Mouse (Mus musculus) left cerebral cortex, postnatal 4 days (tissue): ENCODE results near the gene Lima1. TPM values are rescaled to one million over a fixed set of nuclear protein-coding genes. Genes with fewer than 3 reads are reported as not detected.
A peak's percentile ranks its signal among the peaks of the same experiment; 100 is the strongest.
"Not testable (repeated sequence)": the region's sequence is repeated elsewhere in the genome, so short reads cannot be mapped to it uniquely, and the experiment has no call there.

Experiments used
- DNase-seq: peaks from one replicate; pipeline ENCODE4 v3.0.0-alpha.2; 2022
- intact Hi-C: fragments of 180-260 bp; cut with DNase I; formaldehyde crosslinking; loops from one replicate; pipeline ENCODE4 v1.15.1; 2025
- total RNA-seq, 2 experiments: library from RNA; stranded (reverse); gene quantifications; 2 replicates each; pipeline ENCODE4 v1.2.3; 2021

Gene Lima1
- 10 to 100 TPM; 13.6 to 15.6 TPM for total RNA-seq

DNA sequence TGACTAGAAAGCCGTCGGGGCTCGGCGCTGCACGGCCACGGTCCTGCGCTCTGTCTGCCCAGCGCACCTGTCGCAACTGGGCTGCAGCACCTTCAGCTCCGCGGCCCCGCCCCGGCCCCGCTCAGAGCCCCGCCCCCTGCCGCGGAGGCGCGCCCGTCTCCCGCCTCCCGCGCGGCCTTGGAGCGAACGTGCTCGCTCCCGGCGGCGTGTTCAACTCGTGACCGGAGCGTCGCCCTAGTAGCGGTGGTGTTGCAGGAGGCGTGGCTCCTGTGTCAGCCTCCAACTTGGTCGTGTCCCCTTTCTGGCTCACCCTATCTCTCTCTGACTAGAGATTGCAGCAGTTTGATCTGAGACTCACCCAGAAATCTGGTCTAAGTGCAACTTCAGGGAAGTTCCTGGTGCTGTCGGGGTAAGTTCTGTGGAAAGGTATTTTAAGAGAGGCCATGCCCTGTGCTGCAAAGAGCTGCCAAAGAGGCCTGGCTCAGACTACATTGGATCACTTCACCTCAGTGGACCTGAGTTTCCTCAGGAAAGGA lies at the start of gene Lima1:
Lima1 (minus strand) TSS at position 123 of the 536 bp plus-strand sequence.
- intact Hi-C loops, result no loop called here
- DNase-seq, result peak; percentile 89

DNA sequence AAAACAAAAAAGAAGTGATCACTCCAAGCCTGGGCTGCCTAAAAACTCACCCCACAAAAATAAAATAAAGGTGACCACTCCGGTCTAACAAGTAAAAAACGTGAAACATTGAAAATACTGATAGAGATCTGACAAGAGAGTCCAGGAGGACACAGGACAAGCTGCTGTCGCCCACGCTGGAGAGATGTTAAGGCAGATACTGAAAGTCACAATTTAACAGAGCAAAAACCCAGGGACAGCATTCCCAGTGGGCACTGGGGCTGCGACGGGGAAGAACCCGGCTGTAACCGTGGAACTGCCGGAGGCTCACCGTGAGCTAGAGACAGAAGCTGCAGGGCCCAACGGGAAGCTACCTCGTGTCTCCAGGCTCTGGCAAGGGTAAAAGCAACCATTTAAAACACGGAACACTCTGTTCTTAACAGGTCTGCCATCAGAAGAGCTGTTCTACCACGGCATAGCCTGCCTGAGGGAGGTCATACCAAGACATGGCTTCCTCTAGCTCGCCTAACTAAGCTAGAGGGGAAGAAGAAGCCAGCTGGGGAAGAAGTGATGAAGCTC lies 44.4 kb upstream of the Lima1 start:
- intact Hi-C loops, result no loop called here
- no peak for DNase-seq

DNA sequence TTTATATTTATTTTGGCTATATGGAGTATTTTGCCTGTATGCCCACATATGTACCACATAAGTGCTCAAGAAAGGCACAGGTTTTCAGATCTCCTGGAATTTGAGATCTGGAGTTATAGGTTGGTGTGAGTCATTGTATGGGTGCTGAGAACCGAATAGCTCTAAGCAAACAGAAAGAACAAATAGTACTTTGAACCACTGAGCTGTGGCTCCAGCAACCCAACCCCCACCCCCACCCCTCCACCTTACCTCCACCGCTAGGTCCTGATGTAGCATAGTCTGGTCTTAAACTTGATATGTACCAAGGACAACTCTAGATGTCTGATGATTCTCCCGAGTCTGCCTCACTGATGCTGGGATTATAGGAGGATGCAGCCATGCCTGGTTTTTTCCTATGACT lies 42.0 kb upstream of the Lima1 start:
- no peak for DNase-seq
- intact Hi-C loops, result no loop called here

DNA sequence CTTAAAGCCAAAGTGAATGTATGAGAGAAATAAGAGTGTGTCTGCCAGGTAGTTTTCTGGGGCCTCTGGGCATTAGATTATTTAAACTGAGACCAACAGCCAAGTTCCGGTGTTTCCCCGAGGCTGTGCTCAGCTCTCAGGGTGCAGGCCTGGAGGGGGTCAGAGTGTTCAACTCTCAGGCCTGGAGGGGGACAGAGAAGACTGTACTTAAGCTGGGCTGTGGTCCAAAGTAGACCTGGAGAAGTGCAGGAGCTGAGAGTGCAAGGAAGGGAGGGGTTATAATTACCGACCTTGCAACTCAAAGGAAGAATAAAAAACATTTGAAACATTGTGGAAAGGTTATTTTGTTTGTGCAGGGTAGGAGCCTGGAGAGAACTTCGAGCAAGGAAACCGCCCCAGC lies 39.4 kb upstream of the Lima1 start:
- no peak for DNase-seq
- intact Hi-C loops, result no loop called here

DNA sequence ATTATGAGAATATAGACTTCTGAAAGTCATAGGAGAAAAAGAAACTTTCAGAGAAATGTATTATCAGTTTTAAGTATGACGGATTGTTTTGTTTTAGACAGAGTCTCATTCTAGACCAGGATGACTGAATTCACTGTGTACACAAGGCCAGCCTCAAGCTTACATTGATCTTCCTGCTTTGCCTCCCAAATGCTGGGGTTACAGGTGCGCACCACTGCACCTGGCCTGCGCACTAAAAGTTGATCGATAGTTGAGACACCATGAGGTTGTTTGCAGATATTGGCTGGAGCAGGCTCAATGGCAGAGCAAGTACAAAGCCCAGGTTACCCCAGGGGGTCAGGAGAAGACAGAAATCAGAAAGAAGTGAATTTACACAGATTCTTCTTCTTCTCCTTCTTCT lies 36.5 kb upstream of the Lima1 start:
- DNase-seq, result no peak
- intact Hi-C loops, result no loop called here

DNA sequence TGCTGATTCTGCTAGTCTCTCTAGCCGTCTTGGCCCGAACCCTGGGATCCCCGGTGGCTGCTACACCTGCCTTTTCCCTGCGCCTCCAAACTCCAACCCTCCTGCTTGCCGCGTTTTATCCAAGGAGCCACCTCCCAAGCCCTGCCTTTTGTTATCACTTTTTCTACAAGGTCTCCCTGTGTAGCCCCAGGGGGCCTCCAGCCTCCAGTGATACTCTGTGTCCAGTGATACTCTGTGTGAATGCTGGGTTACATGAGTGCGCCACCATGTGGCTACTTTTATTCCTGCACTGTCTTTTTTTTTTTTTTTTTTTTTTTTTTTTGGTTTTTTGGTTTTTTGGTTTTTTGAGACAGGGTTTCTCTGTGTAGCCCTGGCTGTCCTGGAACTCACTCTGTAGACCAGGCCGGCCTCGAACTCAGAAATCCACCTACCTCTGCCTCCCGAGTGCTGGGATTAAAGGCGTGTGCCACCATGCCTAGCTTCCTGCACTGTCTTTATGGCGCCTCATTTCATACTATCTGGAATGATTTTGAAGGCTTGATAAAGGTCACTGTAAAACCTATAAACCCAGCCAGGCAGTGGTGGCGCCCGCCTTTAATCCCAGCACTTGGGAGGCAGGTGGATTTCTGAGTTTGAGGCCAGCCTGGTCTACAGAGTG lies 34.2 kb upstream of the Lima1 start:
- intact Hi-C loops, result loop anchor here (10.0 kb wide), 2 partner anchors 195 to 315 kb away; partner anchors contain the start of genes Aqp5 and Gpd1

DNA sequence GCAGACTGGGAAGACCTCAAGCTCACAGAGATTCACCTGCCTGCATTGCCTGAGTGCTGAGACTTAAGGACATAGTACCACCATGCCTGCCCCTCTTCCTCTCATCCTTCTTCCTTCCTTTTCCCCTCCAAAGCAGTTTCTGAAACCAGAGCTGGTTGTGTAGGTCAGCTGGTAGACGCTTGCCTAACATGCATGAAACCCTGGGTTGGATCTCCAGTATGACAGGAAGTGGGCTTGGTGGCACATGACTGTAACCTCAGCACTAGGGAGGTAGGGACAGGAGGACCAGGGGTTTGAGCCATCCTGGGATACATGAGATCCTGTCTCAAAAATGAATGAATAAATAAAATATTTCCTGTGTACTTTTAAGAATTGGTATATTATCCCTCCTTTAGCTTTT lies 32.3 kb upstream of the Lima1 start:
- DNase-seq, result no peak
- intact Hi-C loops, result loop anchor here (10.0 kb wide), 2 partner anchors 193 to 313 kb away; partner anchors contain the start of genes Aqp5 and Gpd1

More for the DNA sequence above, 34.2 kb upstream of the Lima1 start:
- peak; percentile 52 for DNase-seq

DNA sequence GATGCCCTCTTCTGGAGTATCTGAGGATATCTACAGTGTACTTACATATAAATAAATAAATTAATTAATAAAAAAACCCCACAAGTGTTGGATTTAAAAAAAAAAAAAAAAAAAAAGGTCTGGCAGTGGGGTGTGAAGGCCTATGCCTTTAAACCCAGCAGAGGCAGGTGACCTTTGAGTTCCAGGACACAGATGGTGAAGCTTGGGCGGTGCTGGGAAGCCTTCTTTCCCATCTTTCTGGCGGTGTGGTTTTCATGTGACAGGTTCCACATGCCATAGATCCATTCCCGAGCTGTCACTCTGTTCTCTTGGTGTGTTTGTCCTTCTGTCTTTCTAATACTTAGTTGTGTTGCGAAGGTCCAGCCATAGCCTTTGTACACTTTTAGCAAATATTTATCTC lies 31.8 kb upstream of the Lima1 start:
- intact Hi-C loops, result loop anchor here (10.0 kb wide), 2 partner anchors 192 to 312 kb away; partner anchors contain the start of genes Aqp5 and Gpd1
- DNase-seq, result no peak

DNA sequence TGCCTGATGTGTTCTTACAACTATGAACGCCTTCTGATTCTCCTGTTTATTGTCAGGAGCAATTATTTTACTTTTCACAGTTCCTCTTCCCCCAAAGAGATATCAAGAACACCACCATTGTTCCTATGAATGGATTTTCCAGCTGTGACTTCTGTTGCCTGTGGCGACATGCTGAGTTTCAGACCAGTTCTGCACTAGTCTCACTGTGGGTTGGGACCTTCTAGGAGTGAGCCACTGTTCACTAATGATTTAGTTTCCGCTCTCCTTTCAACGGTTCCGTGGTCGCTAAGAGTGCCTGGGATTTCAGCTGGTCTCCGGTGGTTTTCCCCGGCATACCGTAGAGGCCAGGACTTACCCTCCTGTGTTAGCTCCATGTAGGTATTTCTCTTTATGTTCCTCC lies 29.6 kb upstream of the Lima1 start:
- no peak for DNase-seq
- intact Hi-C loops, result loop anchor here (10.0 kb wide), 2 partner anchors 190 to 310 kb away; partner anchors contain the start of genes Aqp5 and Gpd1

DNA sequence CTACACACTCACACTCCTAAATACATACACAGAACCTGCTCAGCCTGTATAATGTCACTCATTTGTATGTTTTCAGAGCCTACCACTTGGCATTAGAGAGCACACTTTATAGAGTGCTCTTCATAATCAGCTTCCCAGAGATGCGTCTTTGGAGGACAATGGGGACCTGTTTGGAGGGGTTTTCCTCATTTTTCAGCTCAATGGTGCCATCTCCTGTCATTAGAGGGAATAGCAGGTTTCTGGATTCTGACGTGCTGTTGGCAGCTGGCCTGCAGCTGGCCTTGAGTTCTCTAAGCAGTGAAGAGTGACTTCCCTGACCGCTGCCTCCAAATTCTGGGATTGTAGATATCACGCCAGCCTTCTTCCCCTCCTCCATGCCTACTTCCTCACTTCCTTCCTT lies 29.1 kb upstream of the Lima1 start:
- intact Hi-C loops, result loop anchor here (10.0 kb wide), 2 partner anchors 190 to 310 kb away; partner anchors contain the start of genes Aqp5 and Gpd1
- DNase-seq, result peak; percentile 68

DNA sequence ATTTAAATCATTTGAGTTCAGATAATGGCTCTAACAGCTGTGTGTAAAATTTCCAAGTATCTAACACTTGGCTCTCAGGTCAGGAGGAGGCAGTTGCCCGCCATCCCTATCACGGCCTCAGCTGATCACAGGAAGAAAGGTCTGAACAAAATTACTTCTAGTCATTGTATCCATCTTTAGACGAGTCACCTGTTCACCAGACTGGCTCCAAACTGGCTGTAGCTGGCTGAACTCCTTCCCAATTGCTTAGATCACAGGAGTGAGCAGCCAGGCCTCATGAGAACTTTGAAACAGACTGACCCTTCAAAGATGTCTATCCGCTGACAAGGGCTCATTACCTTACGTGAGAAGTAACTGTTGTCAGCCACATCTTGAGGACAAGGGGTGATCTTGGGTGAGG lies 28.0 kb upstream of the Lima1 start:
- no peak for DNase-seq
- intact Hi-C loops, result loop anchor here (10.0 kb wide), 2 partner anchors 188 to 308 kb away; partner anchors contain the start of genes Aqp5 and Gpd1

DNA sequence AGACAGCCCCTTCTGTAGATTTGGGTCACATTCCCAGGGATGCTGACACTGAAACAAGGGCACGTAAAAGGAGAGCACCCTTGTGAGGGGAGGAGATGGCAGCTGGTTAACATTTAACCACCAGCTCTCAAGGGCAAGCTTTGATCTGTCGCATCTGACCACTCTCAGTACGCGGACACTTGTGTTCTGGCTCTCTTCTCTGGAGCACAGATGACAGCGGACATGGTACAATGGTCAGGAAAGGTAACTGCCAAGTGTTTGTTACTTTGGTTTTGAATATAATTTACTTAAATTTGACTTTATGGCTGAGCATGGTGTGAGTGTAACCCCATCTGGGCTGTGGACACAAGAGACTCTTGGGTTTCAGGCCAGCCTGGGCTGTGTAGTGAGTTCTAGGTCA lies 27.5 kb upstream of the Lima1 start:
- intact Hi-C loops, result loop anchor here (10.0 kb wide), 2 partner anchors 188 to 308 kb away; partner anchors contain the start of genes Aqp5 and Gpd1
- no peak for DNase-seq

DNA sequence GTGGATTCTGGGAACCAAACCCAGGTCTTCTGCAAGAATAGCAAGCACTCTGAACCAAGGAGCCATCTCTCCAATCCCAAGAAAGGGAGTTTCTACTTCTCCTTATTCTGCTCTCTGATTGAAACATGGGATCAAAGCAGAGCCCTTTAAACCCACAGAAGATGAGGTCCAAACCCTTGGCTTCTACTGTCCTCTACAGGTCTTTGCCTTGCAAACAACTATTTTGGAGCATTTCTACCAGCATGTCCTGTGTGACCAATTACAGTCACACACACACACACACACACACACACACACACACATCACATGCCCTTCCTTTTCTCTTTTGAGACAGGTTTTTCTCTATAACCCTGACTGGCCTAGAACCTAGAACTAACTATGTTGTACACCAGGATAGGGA lies 21.4 kb upstream of the Lima1 start:
- no peak for DNase-seq
- intact Hi-C loops, result no loop called here

DNA sequence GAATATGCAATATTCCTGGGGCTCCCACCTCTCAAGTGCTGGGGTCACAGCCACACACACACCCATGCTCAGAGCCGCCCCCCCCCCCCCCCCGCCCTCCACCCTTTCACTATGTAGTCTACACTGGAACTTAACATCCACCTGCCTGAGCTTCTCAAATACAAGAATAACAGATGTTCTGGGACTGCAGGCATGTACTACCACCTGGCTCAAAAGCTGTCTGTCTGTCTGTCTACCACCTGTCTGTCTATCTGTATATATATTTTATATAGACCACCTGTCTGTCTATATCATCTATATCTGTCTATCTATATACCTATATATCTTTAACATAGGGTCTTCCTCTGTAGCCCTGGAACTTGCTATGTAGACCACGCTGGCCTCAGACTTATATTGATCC lies 16.1 kb upstream of the Lima1 start:
- no peak for DNase-seq
- intact Hi-C loops, result no loop called here

DNA sequence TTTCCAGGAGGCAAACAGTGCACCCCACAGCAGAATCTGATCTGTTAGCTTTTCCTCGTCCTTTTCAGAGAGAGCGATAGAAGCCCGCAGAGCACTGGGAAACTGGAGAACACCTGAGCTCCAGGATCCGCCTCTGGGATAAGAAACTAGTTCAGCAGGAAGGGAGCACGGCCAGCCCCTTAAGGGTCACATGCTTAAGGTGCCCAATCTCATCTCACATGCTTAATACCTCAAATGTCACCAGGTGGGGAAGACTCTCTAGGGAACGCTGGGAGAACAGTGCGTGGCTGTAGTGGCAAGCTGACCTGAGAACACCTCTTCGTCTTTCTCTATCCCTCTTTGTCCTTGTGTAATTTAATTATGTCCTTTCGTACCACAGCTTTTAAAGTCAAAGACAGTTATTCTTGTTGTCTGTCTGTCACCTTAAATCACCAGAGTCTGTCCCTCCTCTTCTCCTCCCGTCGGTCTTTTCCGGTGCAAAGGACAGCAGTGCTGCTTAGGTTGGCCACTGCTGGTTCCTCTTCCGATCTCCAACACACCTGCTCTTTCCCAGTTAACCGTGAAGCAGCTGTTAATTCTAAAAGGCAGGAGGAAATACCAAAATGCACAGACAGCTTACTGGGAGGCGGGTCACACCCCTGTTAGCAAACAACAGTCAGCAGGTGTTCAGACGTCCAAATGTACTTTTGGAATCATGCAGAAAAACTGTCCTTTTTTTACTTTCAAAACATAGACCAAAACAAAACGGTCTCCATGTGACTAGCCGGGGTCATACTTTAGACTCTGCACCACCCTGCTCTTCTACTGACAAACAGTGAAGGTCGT lies 15.4 kb upstream of the Lima1 start:
- intact Hi-C loops, result no loop called here

DNA sequence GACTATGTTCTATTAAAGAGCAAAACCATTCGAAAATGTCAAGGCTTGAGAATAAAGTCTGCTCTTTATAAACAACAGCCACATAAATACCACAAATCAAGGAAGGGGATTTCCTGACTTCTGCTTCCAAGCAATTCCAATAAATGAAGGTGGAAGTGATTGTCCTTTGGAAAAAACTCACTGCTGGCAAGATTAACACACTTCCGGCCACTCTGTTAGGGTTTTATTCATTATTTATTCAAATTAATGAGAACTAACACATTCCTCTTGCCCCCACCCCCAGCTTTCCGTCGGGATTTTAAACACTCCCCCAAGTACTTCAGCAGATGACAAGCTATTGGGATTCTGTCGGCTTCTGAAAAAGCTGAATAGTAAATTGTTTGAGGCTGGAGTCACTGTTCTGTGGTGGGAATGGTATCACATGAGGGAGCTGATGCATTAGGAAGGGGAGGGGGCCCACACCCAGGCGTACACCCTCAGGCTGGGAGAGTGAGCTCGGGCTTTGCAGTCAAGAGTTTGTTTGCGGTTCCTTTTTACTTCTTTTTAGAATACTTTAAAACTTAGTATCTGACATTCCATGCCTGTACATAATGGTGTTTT lies 14.1 kb upstream of the Lima1 start:
- intact Hi-C loops, result no loop called here
- DNase-seq, result no peak

More for the DNA sequence above, 15.4 kb upstream of the Lima1 start:
- no peak for DNase-seq

DNA sequence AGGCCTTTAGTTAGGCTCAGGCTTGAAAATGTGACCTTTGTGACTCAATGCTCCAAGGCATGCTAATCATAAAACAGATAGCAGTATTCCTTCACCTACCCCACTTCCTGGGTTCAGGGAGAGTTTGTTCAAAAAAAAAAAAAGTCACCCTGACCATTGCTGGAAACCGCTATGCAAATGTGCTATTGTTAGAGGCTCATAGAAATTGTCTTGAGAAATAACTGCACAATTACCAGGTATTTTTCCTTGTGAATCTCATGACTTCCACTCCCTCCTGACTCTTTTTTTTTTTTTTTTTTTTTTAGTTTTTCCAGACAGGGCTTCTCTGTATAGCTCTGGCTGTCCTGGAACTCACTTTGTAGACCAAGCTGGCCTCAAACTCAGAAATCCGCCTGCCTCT lies 11.9 kb upstream of the Lima1 start:
- DNase-seq, intact Hi-C loops: not testable (repeated sequence)

DNA sequence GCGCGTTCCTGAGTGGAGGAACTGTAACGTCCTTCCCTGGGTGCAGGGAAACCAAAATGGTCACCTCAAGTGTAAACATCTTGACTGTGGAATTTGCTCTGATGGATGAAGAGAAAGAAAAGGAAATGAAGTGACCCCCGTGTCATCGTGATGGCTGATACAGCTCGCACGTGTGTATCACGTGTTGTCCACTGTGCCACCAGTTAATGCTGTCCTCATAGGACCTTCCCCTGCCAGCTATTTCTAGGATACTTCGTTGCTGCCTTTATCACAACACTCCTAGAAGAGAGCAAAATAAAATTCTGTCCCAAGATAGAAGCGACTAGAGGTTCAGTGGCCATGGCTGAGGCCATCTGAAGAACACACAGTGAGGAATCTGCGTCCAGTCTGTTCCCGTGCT lies 8.8 kb upstream of the Lima1 start:
- no peak for DNase-seq
- intact Hi-C loops, result no loop called here

DNA sequence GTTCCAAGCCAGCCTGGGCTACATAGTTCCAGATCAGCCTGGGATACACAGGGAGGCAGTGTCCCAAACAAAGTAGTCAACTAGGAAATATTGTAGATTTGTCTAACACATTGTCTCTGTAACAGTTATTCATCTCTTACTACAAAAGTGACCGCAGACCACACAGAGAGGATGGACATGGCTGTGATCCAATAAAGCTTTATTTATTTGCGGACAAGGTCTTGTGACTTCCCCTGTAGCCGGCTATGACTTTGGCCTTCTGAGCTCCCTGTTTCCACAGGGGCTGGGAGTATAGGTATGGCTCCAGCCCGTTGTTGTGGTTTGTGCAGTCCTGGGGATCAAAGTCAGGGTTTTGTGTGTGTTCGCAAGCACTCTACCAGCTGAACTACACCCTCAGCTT lies 3.3 kb upstream of the Lima1 start:
- no peak for DNase-seq
- intact Hi-C loops, result no loop called here

DNA sequence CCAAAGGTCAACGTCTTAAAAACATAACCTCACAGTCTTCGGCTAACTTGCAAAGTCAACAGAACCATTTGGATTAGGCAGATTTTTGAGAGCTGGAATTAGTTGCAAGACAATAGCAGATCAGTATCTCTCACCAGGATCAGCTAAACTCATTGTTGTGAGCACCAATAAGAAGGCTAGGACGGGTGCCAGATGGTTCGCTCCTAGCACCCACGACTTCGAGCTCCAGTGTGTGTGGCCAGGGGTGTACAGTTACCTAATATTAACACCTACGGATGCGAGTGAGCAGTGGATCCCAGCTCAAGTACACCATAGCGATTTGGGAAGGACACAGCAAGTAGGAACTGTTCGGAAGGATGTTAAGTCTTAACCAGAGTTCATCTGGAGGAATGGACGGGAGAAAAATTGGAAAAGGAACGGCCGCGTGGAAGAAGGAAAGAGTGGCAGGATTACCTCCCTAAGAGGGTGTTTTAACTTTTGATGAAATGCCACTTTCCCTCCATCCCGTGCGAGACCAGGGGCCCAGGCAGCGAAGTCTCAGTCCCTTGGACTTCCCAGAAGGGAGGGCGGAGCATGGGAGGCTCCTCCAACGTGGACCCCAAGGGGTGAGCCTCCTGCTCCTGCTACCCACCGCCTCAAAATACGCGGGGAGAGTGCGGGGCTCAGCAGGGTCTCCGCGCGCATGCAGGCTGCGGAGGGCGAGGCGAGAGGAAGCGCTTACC lies 483 bp downstream of the Lima1 start:
- intact Hi-C loops, result no loop called here
- no peak for DNase-seq
